Mouse (Mus musculus) ES-Bruce4 (cell line): Measurements from ENCODE around the gene Hsd17b12.

Source experiments
- CTCF ChIP-seq: IDR thresholded peaks from one replicate; pipeline ENCODE4 v1.8.1; 2011; ENCODE audit warnings: low read depth, low read length
- EP300 ChIP-seq: IDR thresholded peaks from 2 replicates; pipeline ENCODE4 v1.6.1; 2011; ENCODE audit warnings: low read depth, low read length; ENCODE audit not compliant: insufficient read depth
- POLR2A ChIP-seq: IDR thresholded peaks from one replicate; pipeline ENCODE4 v1.8.1; 2011; ENCODE audit warnings: low read length; ENCODE audit not compliant: insufficient read depth

DNA sequence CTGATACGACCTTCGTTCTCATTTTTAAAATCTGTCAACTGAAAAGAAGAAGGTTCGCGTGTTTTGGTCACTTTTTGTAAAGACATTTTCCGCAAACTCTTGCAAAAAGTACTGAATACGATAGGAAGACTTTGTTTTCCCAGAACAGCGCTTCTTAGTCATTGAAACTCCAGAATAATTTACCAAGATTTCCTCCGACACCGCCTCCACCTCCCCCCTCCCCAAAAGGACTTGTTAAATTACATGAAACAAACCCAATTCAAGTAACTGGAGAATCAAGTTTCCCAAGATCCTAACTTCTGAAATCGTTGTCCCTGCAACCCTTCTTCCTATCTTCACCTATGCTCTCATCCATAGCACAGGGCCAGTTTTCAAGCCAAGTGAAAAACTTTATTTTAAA, 713 bp downstream of the Hsd17b12 start:
- TF ChIP-seq POLR2A (no peak), CTCF (no peak), EP300 (no peak)
